Mouse (Mus musculus) WW6 (cell line): ENCODE data around the gene Elk4.

ENCODE experiments used
- DNase-seq: peaks from one replicate; pipeline ENCODE4 v3.0.0-alpha.2; 2013; ENCODE audit warnings: low read depth, low spot score

The Elk4 gene

DNA sequence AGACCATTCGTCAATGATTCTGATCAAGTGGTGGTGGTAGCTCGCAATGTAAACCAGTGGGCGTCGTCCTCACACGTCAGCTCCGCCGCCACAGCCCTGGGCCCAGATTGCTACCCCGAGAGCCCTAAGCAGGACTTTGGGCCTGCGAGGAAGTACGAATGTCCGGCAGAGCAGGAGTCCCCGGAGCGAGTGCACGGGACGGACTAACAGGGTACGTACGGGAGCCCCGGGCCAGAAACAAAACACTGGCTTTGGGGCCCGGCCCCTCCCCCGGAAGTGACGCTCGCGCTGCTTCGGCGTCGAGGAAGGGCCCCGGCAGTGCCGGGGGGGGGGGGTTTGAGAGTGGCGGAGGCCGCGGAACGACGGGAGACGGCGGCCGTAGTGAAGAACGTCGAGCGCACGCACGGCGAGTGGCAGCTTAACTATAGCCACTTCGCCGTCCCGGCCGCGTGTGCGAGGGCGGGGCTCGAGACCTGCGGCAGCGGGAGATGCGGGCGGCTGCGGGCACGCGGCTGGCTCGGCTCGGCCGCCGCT lies at the start of gene Elk4:
Elk4 (plus strand) TSS at position 326 of the 534 bp plus-strand sequence.
- peak; percentile 54 for DNase-seq

DNA sequence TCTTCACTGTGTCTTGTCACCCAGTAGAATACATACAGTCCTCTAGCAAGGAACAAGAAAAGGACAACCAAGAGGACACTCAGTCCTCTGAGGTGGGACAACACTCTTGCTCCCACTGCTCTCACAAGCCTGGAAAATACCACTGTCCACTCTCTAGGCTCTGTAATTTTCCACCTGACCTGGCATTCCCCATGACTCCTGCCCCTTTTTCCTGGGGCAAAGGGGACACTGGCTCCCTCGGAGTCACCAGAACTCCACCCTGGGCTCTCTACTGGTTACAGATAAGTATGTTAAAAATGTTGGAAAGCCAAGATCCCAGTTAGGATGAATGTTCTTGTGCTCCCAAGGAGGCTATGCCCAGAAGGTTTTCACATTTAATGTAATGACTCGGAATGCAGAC lies 46.4 kb upstream of the Elk4 start:
- no peak for DNase-seq

DNA sequence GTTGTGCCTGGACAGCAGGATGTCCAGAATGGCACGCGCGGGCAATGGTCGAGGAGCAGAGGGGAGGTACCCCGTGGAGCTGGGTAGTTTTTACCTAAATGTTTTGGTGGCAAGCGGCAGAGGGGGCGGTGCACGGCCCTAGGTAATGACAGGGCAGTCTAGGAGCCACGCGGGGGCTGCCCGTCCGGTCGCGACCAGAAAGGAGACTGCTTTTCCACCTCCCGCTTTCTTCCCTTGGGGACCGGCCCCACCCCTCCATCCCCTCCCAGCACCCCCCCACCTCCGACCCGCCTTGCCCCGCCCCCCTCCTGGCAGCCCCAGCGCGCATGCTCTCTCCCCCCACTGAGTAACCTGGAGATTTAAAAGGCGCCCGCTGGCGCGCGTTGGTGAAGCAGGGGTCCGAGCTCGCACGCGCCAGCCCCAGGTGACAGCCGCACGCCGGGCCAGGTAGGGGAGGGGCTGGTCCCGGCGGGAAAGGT lies 44.8 kb upstream of the Elk4 start, which contains the start of gene Slc45a3:
Slc45a3 (plus strand) TSS at position 362 of the 479 bp plus-strand sequence.
- DNase-seq = no peak

DNA sequence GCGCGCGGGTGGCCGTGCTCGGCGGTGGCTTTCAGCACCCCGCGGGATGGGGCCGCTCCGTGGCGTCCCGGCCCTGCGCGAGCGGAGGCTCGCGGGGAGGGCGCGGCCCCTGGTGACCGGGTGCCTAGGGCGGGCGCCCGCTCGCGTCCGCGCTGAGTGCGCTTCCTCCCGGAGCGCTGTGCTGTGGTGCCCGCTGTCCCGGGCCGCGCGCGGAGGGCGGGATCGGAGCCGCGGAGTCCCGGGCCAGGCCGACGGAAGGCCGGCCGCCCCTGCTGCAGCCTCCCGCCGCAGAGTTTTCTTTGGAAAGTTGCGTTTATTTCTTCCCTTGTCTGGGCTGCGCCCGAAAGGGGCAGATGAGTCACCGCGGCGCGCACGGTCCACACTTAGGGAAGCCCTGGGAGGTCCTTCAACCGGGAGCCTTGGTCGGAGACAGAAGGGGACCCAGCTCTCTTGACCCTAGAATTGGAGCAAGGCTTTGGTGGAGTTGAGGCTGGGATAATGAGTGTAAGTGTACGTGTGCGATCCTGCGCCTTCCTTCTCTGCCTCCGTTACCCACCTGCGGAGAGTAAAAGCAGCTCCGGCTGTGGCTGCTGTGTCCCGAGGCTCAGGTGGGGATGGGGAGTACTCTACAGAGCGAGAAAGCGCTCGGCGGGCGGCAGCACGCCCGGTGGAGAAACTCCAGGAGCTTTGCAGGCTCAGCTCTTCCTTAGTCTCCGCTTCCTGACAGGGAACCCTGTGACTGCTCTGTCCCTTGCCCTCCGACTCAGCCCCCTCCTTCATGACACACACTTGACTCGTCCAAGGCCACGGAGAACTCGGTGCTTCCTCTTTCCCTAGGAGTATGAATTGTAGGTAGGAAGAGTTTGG lies 44.1 kb upstream of the Elk4 start:
- DNase-seq = no peak

DNA sequence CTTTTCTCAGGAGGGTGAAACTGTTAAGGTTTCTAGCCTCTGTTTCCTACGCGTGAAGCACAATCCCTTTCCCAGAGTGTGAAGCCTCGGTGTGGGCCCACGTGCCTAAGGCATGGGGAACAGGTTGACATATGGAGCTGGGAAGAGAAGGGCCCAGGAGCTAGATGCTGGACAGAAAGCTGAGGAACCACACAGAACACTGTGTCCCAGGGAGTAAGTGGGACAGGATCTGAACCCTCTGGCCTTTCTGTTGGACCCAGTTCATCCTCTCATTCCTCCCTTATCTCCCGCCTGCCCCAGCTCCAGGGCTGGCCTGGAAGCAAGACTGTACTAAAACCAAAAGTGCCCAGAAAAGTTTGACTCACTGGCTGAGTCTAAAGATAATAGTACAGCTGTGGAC lies 43.3 kb upstream of the Elk4 start:
- no peak for DNase-seq

DNA sequence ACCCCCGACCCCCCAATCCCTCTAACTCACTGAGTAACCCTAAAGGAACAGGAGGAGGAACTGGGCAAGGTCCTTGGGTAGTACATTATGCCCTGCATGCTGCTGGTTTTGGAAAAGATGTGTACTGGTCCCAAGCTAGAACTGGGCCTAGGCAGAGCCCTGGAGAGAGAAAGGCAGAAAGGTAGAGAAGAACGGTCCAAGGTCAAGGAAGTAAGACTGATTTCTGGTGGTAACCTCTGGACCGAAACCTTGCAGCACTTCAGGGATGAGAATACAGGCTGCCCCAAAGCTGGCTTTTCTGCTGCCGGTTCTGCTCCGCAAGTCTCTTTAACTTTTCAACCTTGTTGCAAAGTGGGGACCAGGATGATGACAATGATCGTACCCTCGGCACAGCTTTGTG lies 42.8 kb upstream of the Elk4 start:
- no peak for DNase-seq

DNA sequence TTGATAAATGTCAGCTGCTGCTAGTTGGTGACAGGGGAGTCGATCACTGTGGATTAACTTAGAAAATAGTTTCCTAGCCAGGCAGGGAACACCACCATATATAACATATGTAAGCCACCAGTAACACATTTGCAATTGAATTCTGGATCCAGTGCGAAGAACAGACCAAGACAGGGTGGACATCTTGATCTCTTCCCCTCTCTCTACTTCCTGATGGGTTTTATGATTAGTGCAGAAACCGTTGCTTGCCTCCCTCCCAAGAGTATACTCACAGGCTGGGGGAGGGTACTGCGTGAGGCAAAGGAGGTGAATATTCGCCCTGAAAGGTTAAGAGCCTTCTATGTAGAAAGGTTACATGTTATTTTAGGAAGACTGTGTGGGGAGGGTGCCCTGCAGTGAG lies 41.6 kb upstream of the Elk4 start:
- no peak for DNase-seq

DNA sequence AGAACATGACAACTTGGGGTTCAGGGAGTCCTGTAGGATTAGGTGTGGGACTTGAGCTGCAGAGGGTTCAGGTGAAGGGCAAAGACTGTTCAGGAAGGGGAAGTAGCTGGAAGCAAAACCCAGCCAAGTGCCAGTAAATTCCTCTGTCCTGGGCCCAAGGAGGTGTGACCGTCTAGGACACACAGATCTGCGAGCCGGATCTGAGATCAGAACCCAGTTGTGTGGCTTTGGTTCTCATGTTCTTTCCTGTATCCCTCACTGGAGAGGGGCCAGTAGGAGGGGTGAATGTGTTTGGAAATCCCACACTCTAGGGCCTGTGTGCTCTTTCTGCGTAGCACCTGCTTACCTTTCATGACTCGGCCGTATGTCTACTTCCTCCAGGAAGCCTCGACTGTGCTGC lies 40.1 kb upstream of the Elk4 start:
- DNase-seq = no peak

DNA sequence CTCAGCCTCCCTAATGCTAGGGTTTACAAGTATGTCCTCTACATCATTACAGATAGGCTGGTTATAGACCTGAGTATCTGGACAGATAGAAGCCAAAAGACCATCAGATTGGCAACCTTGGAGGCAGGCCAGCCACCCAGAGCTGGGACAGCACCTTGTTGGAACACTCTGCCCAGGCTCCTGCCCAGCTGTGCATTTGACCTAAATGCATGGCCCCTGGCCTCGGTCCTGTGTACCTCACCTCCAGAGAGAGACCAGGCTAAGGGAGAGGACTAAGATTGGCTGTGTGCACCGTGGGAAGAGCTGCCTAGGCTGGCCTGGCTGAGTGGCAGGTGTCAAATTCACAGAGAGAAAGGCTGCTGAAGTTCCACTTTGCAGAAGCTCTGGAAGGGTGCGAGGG lies 38.9 kb upstream of the Elk4 start:
- DNase-seq = no peak

DNA sequence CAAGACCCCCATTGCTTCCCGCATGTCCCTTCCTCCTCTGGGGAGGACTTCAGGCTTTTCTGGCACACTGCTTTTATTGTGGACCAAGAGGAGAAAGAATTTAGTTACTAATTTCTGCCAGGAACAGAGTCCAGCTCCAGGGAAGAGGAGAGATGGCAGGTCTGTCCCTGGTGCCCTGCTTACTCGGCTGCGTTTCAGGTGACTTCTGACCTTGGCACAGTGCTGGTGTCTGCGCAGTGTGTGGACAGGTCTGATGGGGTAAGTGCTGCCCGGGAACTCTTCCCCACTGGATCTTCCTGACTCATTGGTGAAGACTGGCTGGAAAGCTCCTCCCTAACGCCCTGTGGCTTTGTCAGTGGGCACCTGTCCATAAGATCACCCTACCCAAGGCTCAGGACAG lies 38.4 kb upstream of the Elk4 start:
- DNase-seq = no peak

DNA sequence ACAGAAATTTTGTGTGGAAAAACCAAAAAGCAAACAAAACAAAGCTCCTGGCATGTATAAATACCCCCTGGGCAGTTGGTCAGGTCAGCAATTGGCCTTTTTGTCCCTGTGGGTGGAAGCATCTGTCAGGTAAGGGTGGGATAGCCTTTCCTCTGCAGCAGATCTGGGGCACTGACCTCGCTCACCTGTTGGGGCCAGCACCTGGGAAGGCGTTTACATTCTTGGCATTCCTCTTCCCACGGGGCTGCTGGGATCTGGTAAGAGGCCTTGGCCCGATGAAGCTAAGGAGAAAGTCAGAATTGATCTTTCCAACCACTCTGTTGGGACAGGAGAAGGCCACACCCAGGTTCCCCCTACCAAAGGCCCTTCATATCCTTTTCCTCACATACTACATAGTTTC lies 37.6 kb upstream of the Elk4 start:
- no peak for DNase-seq

DNA sequence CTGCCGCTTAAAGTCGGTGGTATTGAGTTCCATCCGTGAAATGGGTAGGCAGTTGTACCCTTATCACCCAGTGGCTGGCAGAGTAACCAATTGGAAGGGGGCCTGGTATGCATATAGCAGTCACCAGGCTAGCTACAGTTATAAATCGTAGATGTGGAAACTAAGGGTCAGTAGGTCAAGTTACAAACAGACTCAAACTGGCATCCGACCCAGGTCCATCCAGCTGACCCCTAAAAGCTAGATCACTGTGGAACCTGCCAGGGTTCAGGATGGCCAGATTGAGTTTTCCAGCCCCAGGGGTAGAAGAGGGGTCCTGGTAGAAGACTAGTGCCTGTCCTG lies 37.1 kb upstream of the Elk4 start:
- no peak for DNase-seq

DNA sequence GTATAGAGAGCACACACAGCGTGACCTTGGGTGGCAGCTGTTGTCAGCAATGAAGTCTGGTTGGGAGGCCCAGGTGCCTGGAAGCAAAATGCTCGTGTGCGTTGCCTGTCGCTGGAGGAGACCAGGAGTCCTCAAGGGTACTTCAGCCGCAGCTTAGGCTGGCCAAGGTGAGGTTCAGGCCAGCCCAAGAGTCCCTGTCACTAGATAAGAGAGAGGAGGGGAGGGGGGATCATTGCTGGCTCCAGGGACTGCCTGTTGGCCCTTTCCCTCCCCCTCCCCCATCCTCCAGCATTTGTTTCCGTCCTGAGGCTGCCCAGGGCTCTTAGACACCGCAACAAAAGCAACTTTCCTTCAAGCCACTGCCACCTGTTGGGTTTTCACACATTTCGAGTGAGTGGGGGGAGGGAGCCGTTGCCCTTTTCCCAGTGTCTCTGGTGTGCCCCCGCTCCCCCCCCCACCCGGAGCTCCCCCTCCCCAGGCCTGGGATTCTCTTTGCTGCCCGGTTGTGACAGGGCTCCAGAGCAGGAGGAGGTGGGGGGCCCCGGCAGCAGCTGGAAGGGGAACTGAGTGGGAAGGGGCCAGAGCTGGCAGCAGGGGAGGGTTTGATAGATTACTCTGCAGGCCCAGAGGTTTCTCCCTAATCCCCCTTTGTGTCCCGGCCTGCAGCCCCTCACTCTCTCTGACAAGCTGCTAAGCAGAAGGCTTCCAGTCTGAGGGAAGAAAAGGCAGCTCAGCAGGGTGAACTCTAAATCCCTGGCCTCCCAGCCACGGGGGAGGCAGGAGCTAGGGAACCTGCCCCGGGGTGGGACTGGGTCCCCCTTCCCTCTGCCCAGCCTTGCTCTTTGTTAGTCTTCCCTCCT lies 36.5 kb upstream of the Elk4 start:
- no peak for DNase-seq

DNA sequence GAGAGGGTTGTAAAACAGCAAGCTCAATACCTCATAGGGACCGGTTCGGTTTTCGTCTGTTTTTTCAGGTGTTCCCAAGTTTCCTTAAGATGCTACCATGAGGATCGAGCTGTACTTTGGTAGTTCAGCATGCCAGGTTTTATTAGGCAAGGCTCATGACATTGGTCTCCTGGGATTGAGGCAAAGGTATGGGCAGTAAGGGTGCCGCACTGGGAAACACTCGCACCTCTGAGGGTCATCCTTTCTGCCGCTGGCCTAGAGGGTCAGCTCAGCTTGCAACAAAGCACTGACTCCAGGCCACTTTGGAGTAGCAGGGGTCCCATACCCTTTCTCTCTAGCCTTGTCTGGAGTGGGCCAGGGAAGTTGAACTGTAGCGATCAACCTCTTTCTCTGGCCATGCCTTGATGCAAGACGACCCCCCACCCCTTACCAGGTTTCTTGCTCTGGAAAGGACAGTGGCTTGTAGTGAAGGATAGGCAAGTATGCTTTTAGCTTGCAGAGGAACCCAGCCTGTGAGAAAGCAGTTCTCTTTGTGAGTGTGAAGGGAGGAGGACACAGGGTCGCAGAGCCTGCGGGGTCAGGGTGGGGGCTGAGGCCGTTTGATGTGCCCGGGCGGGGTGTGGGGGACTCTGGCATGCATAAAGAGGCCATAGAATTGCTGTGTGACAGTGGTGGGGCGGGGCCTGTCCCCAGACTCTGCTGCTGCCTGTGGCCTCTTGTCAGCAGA lies 35.5 kb upstream of the Elk4 start:
- DNase-seq = no peak

DNA sequence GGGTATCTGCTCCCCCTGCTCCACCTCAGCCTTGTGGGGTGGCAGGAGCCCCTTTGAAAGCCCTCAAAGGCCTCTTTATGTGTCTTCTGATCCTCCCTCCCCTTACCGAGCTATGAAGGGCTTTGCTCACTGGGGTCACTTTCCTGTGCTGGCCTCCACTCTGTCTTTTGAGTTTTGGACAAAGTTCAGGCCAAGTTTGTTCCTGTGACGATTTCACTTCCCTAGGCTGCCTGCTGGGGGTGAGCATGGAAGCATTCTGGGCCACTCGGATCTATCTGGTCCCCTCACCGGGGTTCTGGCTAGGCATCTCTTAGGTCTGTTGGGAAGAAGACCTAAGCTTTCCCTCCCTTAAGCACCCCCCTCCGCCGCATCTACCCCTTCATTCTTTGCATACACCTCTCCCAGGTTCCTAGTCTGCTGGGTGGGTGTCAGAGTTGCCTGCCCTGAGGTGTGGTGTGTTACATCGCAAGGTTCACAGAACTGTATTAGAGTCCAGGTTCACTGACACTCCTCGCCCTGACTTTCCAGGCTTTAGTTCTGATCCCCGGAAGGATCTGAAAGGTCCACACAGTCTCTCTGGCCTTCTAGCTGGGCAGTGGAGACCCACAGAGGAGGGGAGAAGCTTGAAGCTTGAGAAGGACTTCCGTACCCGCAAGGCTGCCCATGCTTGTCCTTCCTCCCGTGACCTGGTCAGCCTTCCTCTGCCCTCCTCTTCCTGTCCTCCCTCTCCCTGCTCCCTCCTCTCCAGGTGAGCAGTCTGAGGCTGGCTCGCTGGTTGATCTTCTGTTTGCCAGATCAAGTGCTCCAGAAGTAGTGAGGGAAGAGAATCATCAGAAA lies 34.7 kb upstream of the Elk4 start:
- DNase-seq = no peak

DNA sequence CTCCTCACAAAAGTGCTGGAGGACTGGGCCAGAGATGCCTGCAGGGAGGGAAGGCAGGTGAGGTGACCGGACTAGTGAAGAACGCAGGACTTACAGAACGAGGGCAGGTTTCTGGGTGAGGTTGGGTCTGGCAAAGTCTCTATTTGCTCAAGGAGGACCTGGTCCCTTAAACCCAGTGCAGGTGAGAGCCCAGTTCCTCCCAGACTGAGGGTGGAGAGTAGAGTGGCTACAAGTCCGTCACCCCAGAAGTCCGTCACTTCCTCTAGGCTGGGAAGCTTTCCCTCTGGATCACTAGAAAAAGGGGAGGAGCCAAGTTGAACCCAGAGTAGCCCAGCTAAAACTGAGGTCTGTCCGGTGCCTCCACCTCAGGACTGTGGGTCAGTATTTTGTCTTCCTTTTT lies 33.4 kb upstream of the Elk4 start:
- no peak for DNase-seq

DNA sequence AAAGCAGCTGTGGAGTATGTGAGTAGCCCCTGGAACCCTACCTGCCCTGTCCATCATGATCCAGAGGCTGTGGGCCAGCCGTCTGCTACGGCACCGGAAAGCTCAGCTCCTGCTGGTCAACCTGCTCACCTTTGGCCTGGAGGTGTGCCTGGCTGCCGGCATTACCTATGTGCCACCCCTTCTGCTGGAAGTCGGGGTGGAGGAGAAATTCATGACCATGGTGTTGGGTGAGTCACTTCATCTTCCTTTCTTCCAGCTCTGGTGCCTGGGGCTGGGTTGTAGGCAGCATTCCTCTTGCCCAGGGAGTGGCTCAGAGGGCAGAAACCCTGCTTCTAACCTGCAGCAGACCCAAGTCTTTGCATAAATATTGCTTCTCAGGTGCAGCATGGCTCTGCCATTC lies 30.5 kb upstream of the Elk4 start:
- no peak for DNase-seq

DNA sequence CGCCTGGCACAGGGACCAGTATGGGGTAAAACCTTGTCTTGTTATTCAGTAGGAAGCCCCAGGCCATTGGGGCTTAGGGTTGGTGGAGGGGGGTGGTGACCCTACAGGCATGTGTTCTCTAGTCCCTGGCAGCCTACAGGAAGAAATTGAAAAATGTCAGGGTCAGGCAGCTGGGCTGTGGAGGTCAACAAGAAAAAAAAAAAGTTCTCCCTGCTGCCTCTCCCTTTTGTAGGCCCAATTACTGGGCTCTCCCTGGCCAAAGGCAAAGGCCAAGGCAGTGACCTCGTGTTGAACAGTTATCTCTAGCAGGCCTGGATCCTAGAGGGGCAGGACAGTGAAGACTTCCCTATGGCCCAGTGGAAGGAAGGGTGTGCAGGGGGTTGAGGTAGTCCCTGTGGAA lies 26.9 kb upstream of the Elk4 start:
- DNase-seq = no peak

DNA sequence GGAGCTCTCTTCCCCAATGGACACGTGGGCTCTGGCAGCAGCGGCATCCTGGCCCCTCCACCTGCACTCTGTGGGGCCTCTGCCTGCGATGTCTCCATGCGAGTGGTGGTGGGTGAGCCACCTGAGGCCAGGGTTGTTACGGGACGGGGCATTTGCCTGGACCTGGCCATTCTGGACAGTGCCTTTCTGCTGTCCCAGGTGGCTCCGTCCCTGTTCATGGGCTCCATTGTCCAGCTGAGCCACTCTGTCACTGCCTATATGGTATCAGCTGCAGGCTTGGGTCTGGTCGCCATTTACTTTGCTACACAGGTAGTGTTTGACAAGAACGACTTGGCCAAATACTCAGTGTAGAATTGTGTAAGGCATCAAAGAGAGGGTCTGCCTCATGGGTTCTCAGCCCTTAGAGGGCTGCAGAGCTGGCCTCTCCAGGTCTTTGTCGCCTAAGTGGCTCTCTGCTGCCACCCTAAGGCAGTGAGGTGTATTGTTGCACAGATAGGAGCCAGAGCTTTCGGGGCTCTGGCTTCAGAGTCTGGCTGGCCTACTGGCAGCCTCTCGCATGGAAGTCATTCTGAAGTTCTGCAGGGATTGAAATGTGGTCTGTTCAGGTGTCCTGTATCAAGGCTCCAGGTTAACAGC lies 25.9 kb upstream of the Elk4 start:
- no peak for DNase-seq

DNA sequence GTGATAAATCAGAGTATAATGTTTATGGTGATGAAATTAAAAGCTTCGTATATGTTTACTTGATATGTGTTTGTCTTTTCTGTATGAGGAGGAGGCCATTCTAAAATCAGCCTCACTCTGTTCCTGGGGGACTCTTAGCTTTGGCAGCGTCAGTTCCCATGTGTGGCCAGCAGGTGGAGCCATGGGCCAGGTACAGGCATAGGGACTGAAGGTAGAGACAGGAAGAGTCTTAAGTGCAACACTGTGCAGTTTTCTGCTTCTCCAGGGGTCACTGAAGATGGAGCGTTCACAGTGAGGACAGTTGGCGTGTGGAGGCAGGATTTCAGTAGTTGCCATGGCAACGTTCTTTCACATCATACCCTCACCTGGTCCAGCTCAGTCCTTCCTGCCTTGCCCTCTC lies 24.5 kb upstream of the Elk4 start:
- DNase-seq = no peak
